Mouse (Mus musculus) layer of hippocampus, adult 2 months (tissue): ENCODE data around the gene Safb2. TPM values are rescaled to one million over a fixed set of nuclear protein-coding genes. Genes with fewer than 3 reads are reported as not detected.
"Not testable (repeated sequence)": the region's sequence is repeated elsewhere in the genome, so short reads cannot be mapped to it uniquely, and the experiment has no call there.

Source experiments
- DNase-seq, 2 experiments: peaks; one replicate each; pipeline ENCODE4 v3.0.0; 2022; ENCODE audit warnings: low spot score in 2 of 2
- H3K27ac ChIP-seq: fragments of 200-600 bp; 2 replicates; pipeline ENCODE4 v1.8.1; 2022
- H3K4me3 ChIP-seq: fragments of 200-600 bp; 2 replicates; pipeline ENCODE4 v1.8.1; 2022; ENCODE audit warnings: mild to moderate bottlenecking
- CTCF ChIP-seq: fragments of 200-600 bp; conservative IDR thresholded peaks from 2 replicates; pipeline ENCODE4 v1.8.1; 2022; ENCODE audit warnings: antibody characterized with exemption, mild to moderate bottlenecking, moderate library complexity
- total RNA-seq, 2 experiments: library from RNA; stranded (reverse); gene quantifications; 2 replicates each; pipeline ENCODE4 v1.2.3; 2021

The Safb2 gene
- total RNA-seq, 2 experiments from 2014 or later, result 134 to 168 TPM

GRCm38 (mm10) chr17:56615136-56615784 lies 30.9 kb upstream of the Safb2 start:
- no peak for DNase-seq
- TF ChIP-seq CTCF, result no peak
- Histone ChIP-seq H3K27ac (no peak overlapping the region), H3K4me3 (no peak overlapping the region)

GRCm38 (mm10) chr17:56614391-56615135 lies 30.2 kb upstream of the Safb2 start:
- H3K4me3 ChIP-seq, result peak overlapping the region; percentile 70
- peak overlapping the region; percentile 96; the same call in 1 of the 2 replicates for H3K27ac ChIP-seq
- TF ChIP-seq CTCF, result no peak
- no peak for DNase-seq

- DNase-seq, result not testable (repeated sequence)
- peak overlapping the region; percentile 70 for H3K4me3 ChIP-seq
- peak overlapping the region; percentile 96 for H3K27ac ChIP-seq
These were observed 29.5 kb upstream of the Safb2 start for GRCm38 (mm10) chr17:56613893-56614292.

GRCm38 (mm10) chr17:56613236-56613844 lies 29.0 kb upstream of the Safb2 start, which contains the start of gene Rpl36:
Gene Rpl36 (plus strand): TSS chr17:56613416.
- TF ChIP-seq CTCF, result peak; percentile 97
- peak within 1 kb of the TSS; percentile 70 for H3K4me3 ChIP-seq

GRCm38 (mm10) chr17:56612565-56612939 lies 28.2 kb upstream of the Safb2 start:
- DNase-seq, H3K27ac ChIP-seq, H3K4me3 ChIP-seq: not testable (repeated sequence)

More at GRCm38 (mm10) chr17:56613236-56613844, 29.0 kb upstream of the Safb2 start, which contains the start of gene Rpl36:
- H3K27ac ChIP-seq, result peak within 1 kb of the TSS; percentile 96
- peak; percentile 95 to 98 for DNase-seq

- DNase-seq, result no peak
- H3K27ac ChIP-seq, result 0 out of 2 replicates have a peak overlapping the region, but pooled peaks have one; percentile 12
These were observed 27.6 kb upstream of the Safb2 start for GRCm38 (mm10) chr17:56611861-56612564.

GRCm38 (mm10) chr17:56611323-56611722 lies 26.9 kb upstream of the Safb2 start:
- Histone ChIP-seq H3K4me3 (no peak overlapping the region), H3K27ac (no peak overlapping the region)
- TF ChIP-seq CTCF, result no peak
- DNase-seq, result no peak

More at GRCm38 (mm10) chr17:56611861-56612564, 27.6 kb upstream of the Safb2 start:
- no peak overlapping the region for H3K4me3 ChIP-seq
- no peak for TF ChIP-seq CTCF

GRCm38 (mm10) chr17:56609452-56610171 lies 25.2 kb upstream of the Safb2 start, which contains the start of gene 2410015M20Rik:
Gene 2410015M20Rik (minus strand): TSS chr17:56609771.
- DNase-seq, result peak; percentile 95 to 97
- Histone ChIP-seq H3K27ac (peak within 1 kb of the TSS; percentile 96), H3K4me3 (peak within 1 kb of the TSS; percentile 68)
- peak; percentile 81 for TF ChIP-seq CTCF

GRCm38 (mm10) chr17:56608699-56609098 lies 24.3 kb upstream of the Safb2 start:
- peak overlapping the region; percentile 68 for H3K4me3 ChIP-seq
- DNase-seq, result no peak
- TF ChIP-seq CTCF, result no peak
- H3K27ac ChIP-seq, result peak overlapping the region; percentile 96; the same call in 1 of the 2 replicates

- no peak overlapping the region for H3K4me3 ChIP-seq
- no peak overlapping the region for H3K27ac ChIP-seq
- DNase-seq, result no peak
- TF ChIP-seq CTCF, result no peak
These were observed 23.2 kb upstream of the Safb2 start for GRCm38 (mm10) chr17:56607521-56608062.

GRCm38 (mm10) chr17:56605431-56605830 lies 21.0 kb upstream of the Safb2 start:
- Histone ChIP-seq H3K4me3 (no peak overlapping the region), H3K27ac (no peak overlapping the region)
- no peak for TF ChIP-seq CTCF
- DNase-seq, result no peak

GRCm38 (mm10) chr17:56604422-56604821 lies 20.0 kb upstream of the Safb2 start:
- DNase-seq, result no peak
- no peak for TF ChIP-seq CTCF
- Histone ChIP-seq H3K4me3 (no peak overlapping the region), H3K27ac (no peak overlapping the region)
